Mouse (Mus musculus): ENCODE results near the gene Baz1b. TPM values are rescaled to one million over a fixed set of nuclear protein-coding genes. Genes with fewer than 3 reads are reported as not detected.

The Baz1b gene
- polyA plus RNA-seq, 1 experiment: 70.7 TPM

GRCm38 (mm10) chr5:135286185-135286584 lies 99.1 kb downstream of the Baz1b start:
- peak; percentile 91 for DNase-seq (ENCODE audit: low read depth)
- TF ChIP-seq CTCF (IDR thresholded peaks at IDR 0.05; ENCODE audit: borderline replicate concordance, extremely low read depth, insufficient read depth, insufficient read length): peak; percentile 96
- no peak for TF ChIP-seq POLR2A (IDR thresholded peaks at IDR 0.05; ENCODE audit: borderline replicate concordance, extremely low read depth, insufficient read depth, insufficient read length, poor library complexity, severe bottlenecking)

- no peak for DNase-seq (ENCODE audit: low read depth)
Observed at GRCm38 (mm10) chr5:135286926-135287325, 99.9 kb downstream of the Baz1b start.

GRCm38 (mm10) chr5:135290703-135291102 lies 103.6 kb downstream of the Baz1b start:
- no peak for TF ChIP-seq CTCF (IDR thresholded peaks at IDR 0.05; ENCODE audit: borderline replicate concordance, extremely low read depth, insufficient read depth, insufficient read length)
- TF ChIP-seq POLR2A (IDR thresholded peaks at IDR 0.05; ENCODE audit: borderline replicate concordance, extremely low read depth, insufficient read depth, insufficient read length, poor library complexity, severe bottlenecking): no peak
- no peak for DNase-seq (ENCODE audit: low read depth)

More at GRCm38 (mm10) chr5:135286926-135287325, 99.9 kb downstream of the Baz1b start:
- TF ChIP-seq CTCF (IDR thresholded peaks at IDR 0.05; ENCODE audit: borderline replicate concordance, extremely low read depth, insufficient read depth, insufficient read length): no peak
- TF ChIP-seq POLR2A (IDR thresholded peaks at IDR 0.05; ENCODE audit: borderline replicate concordance, extremely low read depth, insufficient read depth, insufficient read length, poor library complexity, severe bottlenecking): no peak

- TF ChIP-seq POLR2A (IDR thresholded peaks at IDR 0.05; ENCODE audit: borderline replicate concordance, extremely low read depth, insufficient read depth, insufficient read length, poor library complexity, severe bottlenecking): no peak
- no peak for TF ChIP-seq CTCF (IDR thresholded peaks at IDR 0.05; ENCODE audit: borderline replicate concordance, extremely low read depth, insufficient read depth, insufficient read length)
- no peak for DNase-seq (ENCODE audit: low read depth)
Observed at GRCm38 (mm10) chr5:135291193-135291592, 104.1 kb downstream of the Baz1b start.

- no peak for TF ChIP-seq POLR2A (IDR thresholded peaks at IDR 0.05; ENCODE audit: borderline replicate concordance, extremely low read depth, insufficient read depth, insufficient read length, poor library complexity, severe bottlenecking)
- no peak for TF ChIP-seq CTCF (IDR thresholded peaks at IDR 0.05; ENCODE audit: borderline replicate concordance, extremely low read depth, insufficient read depth, insufficient read length)
Observed at GRCm38 (mm10) chr5:135292001-135292400, 104.9 kb downstream of the Baz1b start.

More at GRCm38 (mm10) chr5:135292001-135292400, 104.9 kb downstream of the Baz1b start:
- no peak for DNase-seq (ENCODE audit: low read depth)

Other genes starting within 250 kb of the Baz1b start
- gene Cldn4, start 240.3 kb upstream of the Baz1b start, polyA plus RNA-seq (2012; rRNA removed): 3.2 and 3.5 TPM in 2 replicates
- 2.8 and 4.7 TPM in 2 replicates for gene Cldn3, start 201.1 kb upstream of the Baz1b start, polyA plus RNA-seq (2012; rRNA removed)
- gene Abhd11, start 178.1 kb upstream of the Baz1b start, polyA plus RNA-seq (2012; rRNA removed): 65.6 and 94.1 TPM in 2 replicates
- 151 and 152 TPM in 2 replicates for gene Stx1a, start 163.8 kb upstream of the Baz1b start, polyA plus RNA-seq (2012; rRNA removed)
- 34.8 and 35.9 TPM in 2 replicates for gene Dnajc30, start 123.1 kb upstream of the Baz1b start, polyA plus RNA-seq (2012; rRNA removed)
- 81.8 and 112 TPM in 2 replicates for gene Bud23, start 122.3 kb upstream of the Baz1b start, polyA plus RNA-seq (2012; rRNA removed)
- gene Vps37d, start 109.0 kb upstream of the Baz1b start, polyA plus RNA-seq (2012; rRNA removed): 63.2 and 75.0 TPM in 2 replicates
- 1.8 and 1.9 TPM in 2 replicates for gene Mlxipl, start 97.4 kb upstream of the Baz1b start, polyA plus RNA-seq (2012; rRNA removed)
- 11.5 and 14.1 TPM in 2 replicates for gene Tbl2, start 37.6 kb upstream of the Baz1b start, polyA plus RNA-seq (2012; rRNA removed)
- gene Bcl7b, start 19.0 kb upstream of the Baz1b start, polyA plus RNA-seq (2012; rRNA removed): 22.6 and 22.9 TPM in 2 replicates
- 17.6 and 20.9 TPM in 2 replicates for gene Fzd9, start 64.0 kb downstream of the Baz1b start, polyA plus RNA-seq (2012; rRNA removed)
- gene Fkbp6, start 162.8 kb downstream of the Baz1b start, polyA plus RNA-seq (2012; rRNA removed): 0.06 and 0.40 TPM in 2 replicates
- not detected in 2 replicates for gene Trim50, start 166.0 kb downstream of the Baz1b start, polyA plus RNA-seq (2012; rRNA removed)
- 44.4 and 62.2 TPM in 2 replicates for gene Nsun5, start 182.7 kb downstream of the Baz1b start, polyA plus RNA-seq (2012; rRNA removed)
- 21.7 and 45.5 TPM in 2 replicates for gene Pom121, start 207.3 kb downstream of the Baz1b start, polyA plus RNA-seq (2012; rRNA removed)